Mouse (Mus musculus): ENCODE data around the gene Klhl3. TPM values are rescaled to one million over a fixed set of nuclear protein-coding genes. Genes with fewer than 3 reads are reported as not detected.

Klhl3 gene
- total and polyA plus RNA-seq, 2 experiments: 3.2 to 4.0 TPM

DNA sequence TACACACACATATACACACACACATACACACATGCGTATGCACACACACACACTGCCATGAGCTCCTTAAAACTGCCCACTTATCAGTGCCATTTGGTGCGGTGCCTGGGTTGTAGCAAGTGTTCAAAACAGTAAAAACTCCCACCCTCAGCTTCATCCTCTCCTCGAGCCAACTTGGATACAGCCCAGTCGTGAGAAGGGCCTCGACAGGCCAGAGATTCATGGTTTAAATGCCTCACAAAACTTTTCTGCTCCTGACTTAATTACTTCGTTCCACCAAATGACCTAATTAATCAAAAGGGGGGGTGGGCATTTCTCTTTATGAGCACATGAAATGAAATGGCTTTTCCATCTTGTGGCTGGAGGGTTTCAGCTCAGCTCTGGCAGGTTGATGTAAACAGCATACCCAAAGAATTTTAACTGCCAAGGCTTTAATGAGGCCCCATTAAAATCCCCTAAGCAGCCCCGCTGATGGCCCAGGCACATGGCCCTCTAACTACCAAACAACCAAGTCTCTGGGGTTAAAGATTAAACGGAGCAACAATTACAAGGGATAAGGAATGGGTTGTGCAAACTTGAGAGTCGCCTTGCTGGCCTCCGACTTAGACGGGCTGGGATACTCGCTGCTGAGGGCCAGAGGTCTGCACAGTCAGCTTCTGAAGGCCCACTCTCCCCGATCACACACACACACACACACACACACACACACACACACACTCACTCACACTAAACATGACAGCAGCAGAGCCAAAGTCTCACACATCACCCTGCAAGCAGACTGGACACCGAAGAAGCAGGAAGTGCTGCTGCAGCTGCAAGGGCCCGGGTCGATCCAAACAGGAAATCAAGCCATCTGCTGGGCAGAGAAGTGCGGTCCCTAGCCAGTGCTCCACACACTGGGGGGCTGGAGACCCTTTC, 55.2 kb downstream of the Klhl3 start:
- TF ChIP-seq CTCF (IDR thresholded peaks at IDR 0.05; ENCODE audit: low read depth, low read length) (0 out of 2 replicates have a peak, but pooled peaks have one; percentile 2), POLR2A (IDR thresholded peaks at IDR 0.05; ENCODE audit: extremely low read depth, insufficient read depth, low read length) (no peak)
- no peaks in the 10 kb centered on the region for H3K27me3 ChIP-seq (ENCODE audit: control insufficient read depth, insufficient read depth, low read length)
- DNase-seq (ENCODE audit: extremely low read depth, low read depth, low spot score): peak; percentile 51
- H3K79me2 ChIP-seq (ENCODE audit: control insufficient read depth, insufficient read depth, low read length): no peaks in the 10 kb centered on the region
- no peaks in the 10 kb centered on the region for H3K4me1 ChIP-seq (ENCODE audit: control insufficient read depth, insufficient read depth, low read length)
- peaks cover 4% of the 10 kb centered on the region; the same call in 1 of the 2 replicates for H3K36me3 ChIP-seq (ENCODE audit: control insufficient read depth, insufficient read depth, low read length)
- peak overlapping the region; percentile 58 for H3K27ac ChIP-seq (replicated peaks; ENCODE audit: insufficient read depth, low read depth, low read length)
- H3K9ac ChIP-seq (ENCODE audit: low read depth, low read length): no peak overlapping the region
- WGBS: 46% methylated on average over 17 of the region's 17 CpGs
- H3K4me3 ChIP-seq (ENCODE audit: insufficient read depth, low read depth, low read length): no peak overlapping the region

DNA sequence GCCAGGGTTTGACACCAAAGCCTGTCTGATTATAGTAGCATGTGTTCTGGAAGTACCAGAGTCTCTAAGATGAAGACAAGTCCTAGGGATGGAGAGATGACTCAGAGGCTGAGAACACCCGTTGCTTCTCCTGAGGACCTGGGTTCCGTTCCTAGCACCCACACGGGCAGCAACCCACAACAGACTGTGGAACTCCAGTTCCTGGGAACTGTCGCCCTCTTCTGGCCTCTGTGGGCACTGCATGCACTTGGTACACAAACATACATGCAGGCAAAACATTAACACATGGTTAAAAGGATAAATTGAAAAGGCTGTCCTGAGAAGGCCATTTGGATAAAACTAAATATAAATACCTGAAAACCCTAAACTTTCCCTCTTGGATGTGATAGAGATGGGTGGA, 56.8 kb downstream of the Klhl3 start:
- H3K27me3 ChIP-seq (ENCODE audit: control insufficient read depth, insufficient read depth, low read length): no peaks in the 10 kb centered on the region
- H3K4me3 ChIP-seq (ENCODE audit: insufficient read depth, low read depth, low read length): no peak overlapping the region
- no peak overlapping the region for H3K9ac ChIP-seq (ENCODE audit: low read depth, low read length)
- WGBS: 90% methylated on average over 4 of the region's 4 CpGs
- H3K4me1 ChIP-seq (ENCODE audit: control insufficient read depth, insufficient read depth, low read length): no peaks in the 10 kb centered on the region
- DNase-seq (ENCODE audit: extremely low read depth, low read depth, low spot score): no peak
- H3K79me2 ChIP-seq (ENCODE audit: control insufficient read depth, insufficient read depth, low read length): no peaks in the 10 kb centered on the region
- TF ChIP-seq CTCF (IDR thresholded peaks at IDR 0.05; ENCODE audit: low read depth, low read length): peak; percentile 51
- TF ChIP-seq POLR2A (IDR thresholded peaks at IDR 0.05; ENCODE audit: extremely low read depth, insufficient read depth, low read length): no peak
- H3K36me3 ChIP-seq (ENCODE audit: control insufficient read depth, insufficient read depth, low read length): no peaks in the 10 kb centered on the region
- H3K27ac ChIP-seq (replicated peaks; ENCODE audit: insufficient read depth, low read depth, low read length): no peak overlapping the region

DNA sequence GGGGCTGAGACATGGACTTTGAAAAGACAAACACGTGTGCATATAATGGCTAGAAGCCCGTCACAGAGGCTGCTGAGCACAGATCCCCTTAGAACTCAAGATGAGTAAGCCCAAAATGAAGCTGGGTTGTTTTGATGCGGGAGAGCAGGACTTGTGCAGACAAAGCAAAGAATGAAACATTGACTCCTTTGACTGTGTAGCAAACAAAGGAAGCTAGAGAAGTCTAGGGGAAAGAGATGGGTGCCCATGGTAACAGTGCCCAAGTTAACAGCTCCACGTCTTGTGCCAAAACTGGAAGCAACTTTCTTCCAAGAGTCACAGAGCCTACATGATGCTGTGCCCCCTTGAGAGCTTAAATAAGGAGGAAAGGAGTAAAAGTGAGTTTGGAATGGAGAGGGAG, 59.8 kb downstream of the Klhl3 start:
- no peaks in the 10 kb centered on the region for H3K4me1 ChIP-seq (ENCODE audit: control insufficient read depth, insufficient read depth, low read length)
- no peaks in the 10 kb centered on the region for H3K36me3 ChIP-seq (ENCODE audit: control insufficient read depth, insufficient read depth, low read length)
- no peak for DNase-seq (ENCODE audit: extremely low read depth, low read depth, low spot score)
- H3K4me3 ChIP-seq (ENCODE audit: insufficient read depth, low read depth, low read length): no peak overlapping the region
- no peaks in the 10 kb centered on the region for H3K79me2 ChIP-seq (ENCODE audit: control insufficient read depth, insufficient read depth, low read length)
- TF ChIP-seq CTCF (IDR thresholded peaks at IDR 0.05; ENCODE audit: low read depth, low read length) (no peak), POLR2A (IDR thresholded peaks at IDR 0.05; ENCODE audit: extremely low read depth, insufficient read depth, low read length) (no peak)
- no peak overlapping the region for H3K27ac ChIP-seq (replicated peaks; ENCODE audit: insufficient read depth, low read depth, low read length)
- no peaks in the 10 kb centered on the region for H3K27me3 ChIP-seq (ENCODE audit: control insufficient read depth, insufficient read depth, low read length)
- WGBS: 96% methylated on average over 4 of the region's 4 CpGs
- no peak overlapping the region for H3K9ac ChIP-seq (ENCODE audit: low read depth, low read length)

DNA sequence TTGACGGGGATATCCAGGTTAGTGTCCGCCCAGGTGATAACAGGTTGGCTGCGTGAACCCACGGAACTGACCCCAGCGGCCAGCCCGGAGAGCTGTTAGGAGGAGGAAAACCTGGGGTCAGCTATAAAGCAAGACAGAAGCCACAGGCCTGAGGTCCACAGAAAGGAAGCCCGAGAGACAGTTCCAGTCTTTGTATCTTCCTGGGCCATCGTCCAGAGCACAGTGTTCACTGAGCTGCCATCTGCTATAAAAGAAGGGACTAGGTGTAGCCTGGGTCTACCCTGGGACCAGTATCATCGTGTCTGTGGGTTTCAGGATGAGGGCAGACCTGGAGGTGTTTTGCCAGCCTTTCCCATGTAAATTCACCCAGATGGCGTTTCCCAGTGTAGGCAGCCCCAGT, 61.7 kb downstream of the Klhl3 start:
- no peak overlapping the region for H3K27ac ChIP-seq (replicated peaks; ENCODE audit: insufficient read depth, low read depth, low read length)
- H3K9ac ChIP-seq (ENCODE audit: low read depth, low read length): no peak overlapping the region
- no peaks in the 10 kb centered on the region for H3K4me1 ChIP-seq (ENCODE audit: control insufficient read depth, insufficient read depth, low read length)
- no peaks in the 10 kb centered on the region for H3K79me2 ChIP-seq (ENCODE audit: control insufficient read depth, insufficient read depth, low read length)
- no peak for DNase-seq (ENCODE audit: extremely low read depth, low read depth, low spot score)
- no peaks in the 10 kb centered on the region for H3K36me3 ChIP-seq (ENCODE audit: control insufficient read depth, insufficient read depth, low read length)
- no peaks in the 10 kb centered on the region for H3K27me3 ChIP-seq (ENCODE audit: control insufficient read depth, insufficient read depth, low read length)
- 89% methylated on average over 10 of the region's 10 CpGs for WGBS
- no peak overlapping the region for H3K4me3 ChIP-seq (ENCODE audit: insufficient read depth, low read depth, low read length)
- no peak for TF ChIP-seq CTCF (IDR thresholded peaks at IDR 0.05; ENCODE audit: low read depth, low read length)
- no peak for TF ChIP-seq POLR2A (IDR thresholded peaks at IDR 0.05; ENCODE audit: extremely low read depth, insufficient read depth, low read length)

DNA sequence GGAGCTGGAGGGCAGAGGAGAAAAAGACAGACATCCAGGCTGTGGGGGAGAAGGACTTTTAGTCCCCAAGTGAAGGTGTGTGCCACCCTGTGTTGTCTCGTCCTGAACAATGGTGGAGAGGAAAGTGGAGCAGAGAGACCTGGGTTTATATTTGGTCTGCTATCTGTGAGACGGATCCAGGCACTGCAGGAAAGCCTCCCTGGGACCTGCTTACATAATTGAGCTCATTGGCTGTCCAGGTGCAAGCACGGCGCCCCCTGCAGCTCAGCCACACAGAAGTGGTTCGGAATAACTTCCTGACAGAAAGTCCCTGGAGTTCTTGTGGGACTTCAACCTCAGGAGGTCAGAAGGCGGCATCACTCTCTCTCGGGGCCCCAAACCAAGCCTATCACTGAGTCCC, 62.1 kb downstream of the Klhl3 start:
- no peaks in the 10 kb centered on the region for H3K36me3 ChIP-seq (ENCODE audit: control insufficient read depth, insufficient read depth, low read length)
- no peak overlapping the region for H3K4me3 ChIP-seq (ENCODE audit: insufficient read depth, low read depth, low read length)
- no peaks in the 10 kb centered on the region for H3K4me1 ChIP-seq (ENCODE audit: control insufficient read depth, insufficient read depth, low read length)
- H3K9ac ChIP-seq (ENCODE audit: low read depth, low read length): no peak overlapping the region
- H3K27me3 ChIP-seq (ENCODE audit: control insufficient read depth, insufficient read depth, low read length): no peaks in the 10 kb centered on the region
- no peaks in the 10 kb centered on the region for H3K79me2 ChIP-seq (ENCODE audit: control insufficient read depth, insufficient read depth, low read length)
- no peak for DNase-seq (ENCODE audit: extremely low read depth, low read depth, low spot score)
- no peak overlapping the region for H3K27ac ChIP-seq (replicated peaks; ENCODE audit: insufficient read depth, low read depth, low read length)
- 87% methylated on average over 7 of the region's 7 CpGs for WGBS
- no peak for TF ChIP-seq POLR2A (IDR thresholded peaks at IDR 0.05; ENCODE audit: extremely low read depth, insufficient read depth, low read length)
- TF ChIP-seq CTCF (IDR thresholded peaks at IDR 0.05; ENCODE audit: low read depth, low read length): 0 out of 2 replicates have a peak, but pooled peaks have one; percentile 6

DNA sequence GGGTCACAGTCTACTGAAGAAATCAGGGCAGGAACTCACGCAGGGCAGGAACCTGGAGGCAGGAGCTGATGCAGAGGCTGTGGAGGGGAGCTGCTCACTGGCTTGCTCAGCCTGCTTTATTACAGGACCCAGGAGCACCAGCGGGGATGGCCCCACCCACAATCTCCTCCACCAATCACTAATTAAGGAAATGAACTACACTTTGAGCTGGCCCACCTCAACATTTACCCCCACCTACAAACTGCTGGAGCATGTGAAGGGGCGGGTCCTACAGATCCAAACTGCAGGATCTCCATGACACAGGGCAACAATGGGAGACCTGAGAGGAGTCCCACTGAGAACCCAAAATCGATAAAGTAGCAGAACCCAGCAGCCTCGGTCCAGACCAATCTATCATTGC, 64.3 kb downstream of the Klhl3 start:
- DNase-seq (ENCODE audit: extremely low read depth, low read depth, low spot score): no peak
- Histone ChIP-seq H3K36me3 (ENCODE audit: control insufficient read depth, insufficient read depth, low read length) (no peaks in the 10 kb centered on the region), H3K27me3 (ENCODE audit: control insufficient read depth, insufficient read depth, low read length) (no peaks in the 10 kb centered on the region), H3K4me1 (ENCODE audit: control insufficient read depth, insufficient read depth, low read length) (no peaks in the 10 kb centered on the region), H3K27ac (replicated peaks; ENCODE audit: insufficient read depth, low read depth, low read length) (no peak overlapping the region), H3K79me2 (ENCODE audit: control insufficient read depth, insufficient read depth, low read length) (no peaks in the 10 kb centered on the region), H3K9ac (ENCODE audit: low read depth, low read length) (no peak overlapping the region), H3K4me3 (ENCODE audit: insufficient read depth, low read depth, low read length) (no peak overlapping the region)
- TF ChIP-seq CTCF (IDR thresholded peaks at IDR 0.05; ENCODE audit: low read depth, low read length) (no peak), POLR2A (IDR thresholded peaks at IDR 0.05; ENCODE audit: extremely low read depth, insufficient read depth, low read length) (no peak)
- 85% methylated on average over 5 of the region's 5 CpGs for WGBS
